Mouse (Mus musculus) midbrain, postnatal 0 days (tissue): Measurements from ENCODE around the gene Rex1bd. TPM values are rescaled to one million over a fixed set of nuclear protein-coding genes. Genes with fewer than 3 reads are reported as not detected.

ENCODE experiments used
- ATAC-seq: fragments of 200-750 bp; cut with Nextera tagmentation; 2 replicates; pipeline ENCODE4 v1.8.0; 2017; ENCODE audit warnings: moderate number of reproducible peaks, mild to moderate bottlenecking, moderate TSS enrichment, moderate library complexity; ENCODE audit not compliant: low FRiP score
- DNase-seq: peaks from one replicate; pipeline ENCODE4 v3.0.0-alpha.2; 2015; ENCODE audit warnings: low spot score
- H3K27ac ChIP-seq: fragments of 300-500 bp; sonication (generic); 2 replicates; pipeline ENCODE4 v1.5.1; 2014; ENCODE audit warnings: low read depth, mild to moderate bottlenecking, low read length, mixed read lengths
- H3K27me3 ChIP-seq: fragments of 300-500 bp; sonication (generic); 2 replicates; pipeline ENCODE4 v1.6.1; 2014; ENCODE audit warnings: low read length, control low read depth, mixed read lengths; ENCODE audit not compliant: insufficient read depth
- H3K36me3 ChIP-seq: fragments of 300-500 bp; sonication (generic); 2 replicates; pipeline ENCODE4 v1.6.1; 2014; ENCODE audit warnings: low read length, control low read depth, mixed read lengths; ENCODE audit not compliant: insufficient read depth
- H3K4me1 ChIP-seq: fragments of 300-500 bp; sonication (generic); 2 replicates; pipeline ENCODE4 v1.6.1; 2014; ENCODE audit warnings: mild to moderate bottlenecking, control low read depth, antibody characterized with exemption, low read length, mixed read lengths; ENCODE audit not compliant: insufficient read depth
- H3K4me2 ChIP-seq: fragments of 300-500 bp; sonication (generic); 2 replicates; pipeline ENCODE4 v1.6.1; 2014; ENCODE audit warnings: low read depth, mild to moderate bottlenecking, low read length, mixed read lengths; ENCODE audit not compliant: poor library complexity, severe bottlenecking
- H3K4me3 ChIP-seq: fragments of 300-500 bp; sonication (generic); 2 replicates; pipeline ENCODE4 v1.5.1; 2014; ENCODE audit warnings: low read depth, mild to moderate bottlenecking, low read length, moderate library complexity
- H3K9ac ChIP-seq: fragments of 300-500 bp; sonication (generic); replicated peaks from 2 replicates; pipeline ENCODE4 v1.6.1; 2014; ENCODE audit warnings: mild to moderate bottlenecking, low read length, moderate library complexity, mixed read lengths; ENCODE audit not compliant: poor library complexity, severe bottlenecking
- H3K9me3 ChIP-seq: fragments of 300-500 bp; sonication (generic); 2 replicates; pipeline ENCODE4 v1.6.1; 2016; ENCODE audit warnings: low read length, control low read depth
- CTCF ChIP-seq: IDR thresholded peaks from 2 replicates; pipeline ENCODE4 v1.5.1; 2016; ENCODE audit warnings: antibody characterized with exemption, mild to moderate bottlenecking
- WGBS: fragments of 180-500 bp; shearing (Covaris S2); extraction: QIAGEN DNeasy Blood & Tissue Kit; methylation state at CpG from one replicate; pipeline ENCODE4 v1.1.7; 2014; 5-methylcytosine and 5-hydroxymethylcytosine counted together
- polyA plus RNA-seq: library from polyadenylated mRNA; unstranded; fragments of >200 nt; fragmentation: Nextera tagmentation; extraction: Ambion mirVana; gene quantifications from 2 replicates; pipeline ENCODE4 v1.2.1, GENCODE M21; 2015
- total RNA-seq: library from RNA; depleted of rRNA; stranded (reverse); fragments of >200 nt; gene quantifications from 2 replicates; pipeline ENCODE4 v1.2.3, GENCODE M21; 2014

The Rex1bd gene
- total and polyA plus RNA-seq, 2 experiments from 2014 or later, result 118 to 198 TPM

GRCm38 (mm10) chr8:70507027-70507393 lies 458 bp upstream of the Rex1bd start:
- no peak overlapping the region for H3K4me3 ChIP-seq
- peaks cover 15% of the 10 kb centered on the region; the same call in 1 of the 2 replicates for H3K36me3 ChIP-seq
- H3K9me3 ChIP-seq, result no peaks in the 10 kb centered on the region
- no peak overlapping the region for H3K4me2 ChIP-seq
- DNase-seq (no peak), ATAC-seq (no peak)
- 59% methylated on average over 5 of the region's 5 CpGs for WGBS
- peaks cover 11% of the 10 kb centered on the region for H3K27me3 ChIP-seq
- peaks cover 7% of the 10 kb centered on the region; the same call in 1 of the 2 replicates for H3K4me1 ChIP-seq
- no peak overlapping the region for H3K9ac ChIP-seq
- no peak for TF ChIP-seq CTCF
- H3K27ac ChIP-seq, result peak overlapping the region; percentile 93; the same call in 1 of the 2 replicates

- Histone ChIP-seq H3K4me1 (peaks cover 7% of the 10 kb centered on the region; the same call in 1 of the 2 replicates), H3K27ac (peak overlapping the region; percentile 93), H3K4me3 (peak overlapping the region; percentile 70), H3K27me3 (peaks cover 21% of the 10 kb centered on the region), H3K36me3 (peaks cover 15% of the 10 kb centered on the region; the same call in 1 of the 2 replicates), H3K9me3 (no peaks in the 10 kb centered on the region), H3K9ac (peak overlapping the region; percentile 90), H3K4me2 (peak overlapping the region; percentile 74)
- 36% methylated on average over 32 of the region's 32 CpGs for WGBS
- TF ChIP-seq CTCF, result no peak
- ATAC-seq, result peak; percentile 25; the same call in 1 of the 2 replicates
- DNase-seq, result peak; percentile 31
Observed at GRCm38 (mm10) chr8:70505698-70506327, 739 bp downstream of the Rex1bd start.

- Histone ChIP-seq H3K4me1 (peaks cover 7% of the 10 kb centered on the region; the same call in 1 of the 2 replicates), H3K4me3 (no peak overlapping the region), H3K9ac (no peak overlapping the region), H3K4me2 (peak overlapping the region; percentile 74; the same call in 1 of the 2 replicates), H3K27me3 (peaks cover 30% of the 10 kb centered on the region), H3K27ac (0 out of 2 replicates have a peak overlapping the region, but pooled peaks have one; percentile 26), H3K36me3 (peaks cover 15% of the 10 kb centered on the region; the same call in 1 of the 2 replicates), H3K9me3 (no peaks in the 10 kb centered on the region)
- ATAC-seq (0 out of 2 replicates have a peak, but pooled peaks have one; percentile 2), DNase-seq (peak; percentile 74)
- TF ChIP-seq CTCF, result peak; percentile 88
- 75% methylated on average over 3 of the region's 3 CpGs for WGBS
Observed at GRCm38 (mm10) chr8:70504851-70505250, 1.7 kb downstream of the Rex1bd start.

- Histone ChIP-seq H3K27ac (peak overlapping the region; percentile 26; the same call in 1 of the 2 replicates), H3K4me1 (peaks cover 5% of the 10 kb centered on the region; the same call in 1 of the 2 replicates), H3K4me3 (no peak overlapping the region), H3K27me3 (peaks cover 33% of the 10 kb centered on the region), H3K36me3 (peaks cover 15% of the 10 kb centered on the region; the same call in 1 of the 2 replicates), H3K9ac (no peak overlapping the region), H3K9me3 (no peaks in the 10 kb centered on the region), H3K4me2 (no peak overlapping the region)
- TF ChIP-seq CTCF, result no peak
- WGBS, result 60% methylated on average over 16 of the region's 16 CpGs
- DNase-seq (peak; percentile 60), ATAC-seq (no peak)
Observed at GRCm38 (mm10) chr8:70504291-70504716, 2.2 kb downstream of the Rex1bd start.

GRCm38 (mm10) chr8:70503062-70503750 lies 3.3 kb downstream of the Rex1bd start:
- no peaks in the 10 kb centered on the region for H3K9me3 ChIP-seq
- H3K4me1 ChIP-seq, result no peaks in the 10 kb centered on the region
- H3K36me3 ChIP-seq, result peaks cover 12% of the 10 kb centered on the region; the same call in 1 of the 2 replicates
- peaks cover 44% of the 10 kb centered on the region for H3K27me3 ChIP-seq
- ATAC-seq, result no peak
- peak; percentile 63 for DNase-seq
- H3K4me3 ChIP-seq, result no peak overlapping the region
- peak; percentile 73 for TF ChIP-seq CTCF
- H3K4me2 ChIP-seq, result 0 out of 2 replicates have a peak overlapping the region, but pooled peaks have one; percentile 2
- no peak overlapping the region for H3K27ac ChIP-seq
- WGBS, result 18% methylated on average over 46 of the region's 46 CpGs
- H3K9ac ChIP-seq, result no peak overlapping the region

GRCm38 (mm10) chr8:70502540-70502939 lies 4.0 kb downstream of the Rex1bd start:
- H3K4me3 ChIP-seq, result no peak overlapping the region
- no peak overlapping the region for H3K9ac ChIP-seq
- DNase-seq (no peak), ATAC-seq (no peak)
- H3K36me3 ChIP-seq, result peaks cover 6% of the 10 kb centered on the region; the same call in 1 of the 2 replicates
- 45% methylated on average over 12 of the region's 12 CpGs for WGBS
- peaks cover 48% of the 10 kb centered on the region for H3K27me3 ChIP-seq
- no peaks in the 10 kb centered on the region for H3K4me1 ChIP-seq
- H3K4me2 ChIP-seq, result no peak overlapping the region
- TF ChIP-seq CTCF, result no peak
- H3K27ac ChIP-seq, result no peak overlapping the region
- H3K9me3 ChIP-seq, result no peaks in the 10 kb centered on the region
